Mouse (Mus musculus): ENCODE data around the gene Lce1k.

- TF ChIP-seq CTCF (IDR thresholded peaks at IDR 0.05; ENCODE audit: extremely low read depth, insufficient read depth, insufficient read length, insufficient replicate concordance) (no peak), POLR2A (IDR thresholded peaks at IDR 0.05; ENCODE audit: low read depth, low read length) (no peak)
Measured at GRCm38 (mm10) chr3:92851186-92851585, 43.5 kb upstream of the Lce1k start, which contains the start of gene Lce1l.

All from spleen, adult 2 months (tissue).